Mouse (Mus musculus) retina, adult 2 months (tissue): ENCODE results near the gene Tes3-ps.

ENCODE experiments used
- DNase-seq: peaks from one replicate; pipeline ENCODE4 v3.0.0-alpha.2; 2012; ENCODE audit warnings: low read depth, low spot score

The Tes3-ps gene

GRCm38 (mm10) chr13:49492376-49493368, at the start of gene Tes3-ps:
Tes3-ps (plus strand) TSS chr13:49493318.
- no peak for DNase-seq

- no peak for DNase-seq
These were observed 48.7 kb upstream of the Tes3-ps start for GRCm38 (mm10) chr13:49444451-49444850.

GRCm38 (mm10) chr13:49449318-49449749, 43.8 kb upstream of the Tes3-ps start:
- DNase-seq, result peak; percentile 53

GRCm38 (mm10) chr13:49460276-49460675, 32.8 kb upstream of the Tes3-ps start:
- DNase-seq, result no peak

- no peak for DNase-seq
These were observed 32.3 kb upstream of the Tes3-ps start for GRCm38 (mm10) chr13:49460692-49461414.

- DNase-seq, result no peak
These were observed 31.5 kb upstream of the Tes3-ps start for GRCm38 (mm10) chr13:49461458-49462132.

- DNase-seq, result no peak
These were observed 30.2 kb upstream of the Tes3-ps start for GRCm38 (mm10) chr13:49462921-49463320.

GRCm38 (mm10) chr13:49465875-49466274, 27.2 kb upstream of the Tes3-ps start:
- DNase-seq, result no peak

GRCm38 (mm10) chr13:49466393-49467075, 26.6 kb upstream of the Tes3-ps start:
- no peak for DNase-seq

- DNase-seq, result no peak
These were observed 25.5 kb upstream of the Tes3-ps start for GRCm38 (mm10) chr13:49467585-49467984.

GRCm38 (mm10) chr13:49469002-49469401, 24.1 kb upstream of the Tes3-ps start:
- DNase-seq, result no peak

GRCm38 (mm10) chr13:49470319-49470718, 22.8 kb upstream of the Tes3-ps start:
- no peak for DNase-seq

GRCm38 (mm10) chr13:49470806-49471205, 22.3 kb upstream of the Tes3-ps start:
- DNase-seq, result no peak

GRCm38 (mm10) chr13:49471981-49472675, 21.0 kb upstream of the Tes3-ps start:
- no peak for DNase-seq

GRCm38 (mm10) chr13:49472676-49473005, 20.5 kb upstream of the Tes3-ps start:
- DNase-seq, result no peak

GRCm38 (mm10) chr13:49477887-49478286, 15.2 kb upstream of the Tes3-ps start:
- DNase-seq, result no peak

- no peak for DNase-seq
These were observed 14.2 kb upstream of the Tes3-ps start for GRCm38 (mm10) chr13:49478851-49479374.

- no peak for DNase-seq
These were observed 13.7 kb upstream of the Tes3-ps start for GRCm38 (mm10) chr13:49479399-49479798.

- DNase-seq, result no peak
These were observed 13.1 kb upstream of the Tes3-ps start for GRCm38 (mm10) chr13:49480057-49480456.

GRCm38 (mm10) chr13:49480551-49480950, 12.6 kb upstream of the Tes3-ps start:
- DNase-seq, result no peak

GRCm38 (mm10) chr13:49485388-49485787, 7.7 kb upstream of the Tes3-ps start:
- no peak for DNase-seq
